Mouse (Mus musculus) naive thymus-derived CD4-positive, alpha-beta T cell, adult 2 months (primary cell): ENCODE measurements at regions not wholly inside any gene's neighbourhood (a gene's known extent, or its start where the extent isn't known, plus 50 kb on each side); places are given as distances from the start of the nearest gene placed in this dataset.

Experiments
- DNase-seq: peaks from one replicate; pipeline ENCODE4 v3.0.0-alpha.2; 2011; ENCODE audit warnings: low read depth

DNA sequence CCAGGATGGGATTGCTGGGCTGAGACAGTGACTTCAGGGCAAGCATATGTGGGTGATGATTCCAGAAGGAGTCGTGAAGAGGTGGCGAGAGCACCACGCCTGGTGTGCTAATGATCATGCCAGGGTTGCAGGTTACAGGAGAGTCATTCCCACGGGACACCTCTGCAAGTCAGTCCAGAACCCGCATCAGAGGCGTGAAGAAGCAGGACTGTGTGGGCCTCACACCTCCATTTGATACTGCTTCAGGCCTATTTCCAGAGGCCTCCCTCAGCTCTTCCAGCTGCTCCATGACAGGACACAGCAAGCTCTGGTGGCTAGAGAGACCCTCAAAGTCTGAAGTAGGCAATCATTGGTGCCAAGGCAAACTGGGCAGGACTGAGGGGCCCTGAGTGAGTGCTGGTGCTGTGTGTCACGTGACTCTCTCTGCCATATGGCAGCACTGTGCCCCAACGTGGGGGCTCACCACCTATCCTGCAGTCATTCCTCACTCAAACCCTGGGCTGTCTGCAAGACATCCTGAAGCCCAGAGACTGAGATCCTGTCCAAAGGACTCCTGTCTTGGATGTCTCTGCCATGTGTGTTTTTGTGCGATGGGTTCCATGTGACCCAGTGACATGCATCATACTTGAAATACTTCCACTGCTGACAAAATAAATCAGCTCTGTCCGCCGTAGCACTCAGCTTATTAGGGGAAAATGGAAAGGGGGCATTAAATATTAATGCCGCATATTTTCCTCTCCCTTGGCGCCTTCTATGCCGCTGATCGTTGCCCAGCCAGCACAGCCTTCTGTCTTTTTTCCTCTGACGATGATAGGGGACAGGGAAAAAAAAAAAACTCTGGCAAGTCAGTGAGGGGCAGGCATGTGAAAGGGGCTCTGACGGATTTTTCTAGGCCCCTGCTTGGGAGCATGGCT, 247.6 kb upstream of the Habp2 start:
- no peak for DNase-seq

DNA sequence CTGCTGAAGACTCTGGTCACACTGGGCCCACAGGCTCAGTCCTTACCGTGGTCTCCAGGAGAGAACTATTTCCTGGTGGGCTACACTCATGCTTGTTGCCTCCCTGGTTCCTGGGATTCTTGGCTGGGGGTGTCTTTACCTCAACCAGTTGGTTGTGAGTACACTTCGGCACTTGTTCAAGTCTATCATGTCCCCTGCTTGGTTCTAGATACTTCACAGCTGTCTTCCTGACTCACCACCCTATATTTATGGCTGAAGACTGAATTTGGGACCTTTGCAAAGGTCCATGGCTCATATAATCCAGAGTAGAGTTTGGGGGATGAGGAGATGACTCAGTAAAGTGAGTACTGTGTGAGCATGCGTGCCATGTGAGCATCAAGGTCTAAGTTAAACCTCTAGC, 245.0 kb upstream of the Habp2 start:
- no peak for DNase-seq

DNA sequence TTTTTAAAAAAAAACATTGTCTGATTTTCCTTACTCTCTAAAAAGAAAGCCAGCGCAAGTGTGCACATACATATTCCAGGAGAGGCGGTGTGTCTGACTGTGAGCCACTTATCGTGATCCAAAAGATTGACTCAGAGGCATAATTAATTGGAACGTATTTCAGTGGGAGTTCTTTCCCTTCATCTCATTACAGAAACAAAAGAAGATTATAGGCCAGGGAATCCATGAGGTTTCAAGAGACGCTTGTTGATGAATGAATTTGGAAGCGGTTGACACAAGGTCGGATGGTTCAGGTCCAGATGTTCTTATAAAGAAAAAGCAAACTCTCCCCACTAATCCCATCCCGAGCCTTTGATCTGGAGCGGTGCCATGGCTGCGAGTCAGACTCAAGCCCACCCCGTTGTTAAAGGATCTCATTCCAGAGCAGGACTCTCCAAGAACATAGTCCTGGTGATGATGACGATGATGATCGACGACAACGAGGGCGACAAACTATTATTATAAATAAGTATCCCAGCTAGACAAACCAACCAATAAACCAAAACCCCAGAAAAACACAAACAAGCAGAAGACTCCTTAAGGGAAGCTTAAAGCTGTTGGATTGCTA, 240.1 kb upstream of the Habp2 start:
- DNase-seq = no peak

GRCm38 (mm10) chr19:56054186-56054585, 232.8 kb upstream of the Habp2 start:
- no peak for DNase-seq

DNA sequence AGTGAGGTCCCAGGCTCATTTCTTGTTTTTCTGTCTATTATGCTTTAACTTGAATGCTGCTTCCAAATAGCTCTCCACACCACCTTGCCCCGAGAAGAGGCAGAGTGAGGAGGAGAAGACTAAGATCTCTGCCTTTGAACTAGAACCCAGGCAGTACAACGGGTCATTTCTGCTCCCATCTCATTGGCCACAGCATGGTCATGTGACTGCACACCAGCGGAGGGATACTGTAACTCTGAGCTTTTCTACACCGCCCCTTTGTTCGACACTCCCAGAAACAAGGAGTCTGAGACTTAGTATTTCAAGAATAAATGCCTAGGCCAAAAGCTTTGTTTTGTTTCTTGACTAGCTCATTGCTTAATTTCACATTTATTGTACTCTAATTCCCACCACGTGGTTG, 230.5 kb upstream of the Habp2 start:
- DNase-seq = no peak

DNA sequence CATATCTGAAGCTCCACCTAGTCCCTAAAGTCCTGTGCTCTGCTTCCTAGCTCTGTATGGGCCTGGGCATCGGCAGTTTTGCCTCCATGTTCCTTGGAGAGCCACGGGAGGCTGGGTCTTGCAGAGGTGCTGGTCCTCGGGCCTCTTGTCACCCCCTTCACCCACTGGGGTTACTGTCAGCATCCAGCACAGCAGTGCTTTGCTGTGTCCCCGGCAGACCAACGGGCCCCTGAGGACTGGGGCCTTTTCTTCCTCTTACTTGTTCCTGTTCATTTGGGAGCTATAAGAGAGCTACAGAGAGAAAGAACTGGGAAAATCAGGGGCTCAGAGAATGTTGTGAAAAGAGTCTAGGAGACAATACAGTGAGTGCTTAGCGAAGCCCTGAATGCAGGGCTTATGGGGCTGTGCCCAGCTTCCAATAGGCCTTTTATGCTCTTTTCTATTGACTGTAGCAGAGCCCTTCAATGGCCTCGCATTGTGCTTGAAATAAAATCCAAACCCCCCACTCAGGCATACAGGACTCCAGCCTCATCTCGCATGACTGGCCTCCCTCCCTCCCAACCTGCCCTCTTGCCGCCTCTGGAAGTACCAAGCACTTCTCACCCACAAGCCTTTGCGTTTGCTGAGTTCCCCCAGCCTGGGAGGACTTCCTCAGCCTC, 224.9 kb upstream of the Habp2 start:
- DNase-seq = no peak

DNA sequence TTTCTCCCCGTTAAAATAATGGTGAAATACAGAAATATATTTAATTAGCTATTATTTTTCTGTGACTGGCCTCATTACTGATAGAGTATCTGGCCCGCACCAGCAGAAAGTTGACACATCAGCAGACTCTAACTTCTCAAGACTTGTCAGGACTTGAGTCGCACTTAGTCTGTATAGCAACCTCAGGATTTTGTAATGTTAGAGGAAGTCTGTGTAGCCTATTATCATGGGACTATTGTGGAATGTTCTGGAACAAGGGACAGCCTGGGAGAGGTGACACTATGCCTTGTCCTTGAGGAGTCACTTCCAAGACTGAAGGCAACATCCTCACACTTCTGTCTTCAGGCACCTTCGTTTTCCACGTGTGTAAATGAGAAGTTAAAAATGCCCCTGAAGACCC, 223.8 kb upstream of the Habp2 start:
- no peak for DNase-seq

- DNase-seq = no peak
Observed at GRCm38 (mm10) chr19:56065730-56066129, 221.2 kb upstream of the Habp2 start.

DNA sequence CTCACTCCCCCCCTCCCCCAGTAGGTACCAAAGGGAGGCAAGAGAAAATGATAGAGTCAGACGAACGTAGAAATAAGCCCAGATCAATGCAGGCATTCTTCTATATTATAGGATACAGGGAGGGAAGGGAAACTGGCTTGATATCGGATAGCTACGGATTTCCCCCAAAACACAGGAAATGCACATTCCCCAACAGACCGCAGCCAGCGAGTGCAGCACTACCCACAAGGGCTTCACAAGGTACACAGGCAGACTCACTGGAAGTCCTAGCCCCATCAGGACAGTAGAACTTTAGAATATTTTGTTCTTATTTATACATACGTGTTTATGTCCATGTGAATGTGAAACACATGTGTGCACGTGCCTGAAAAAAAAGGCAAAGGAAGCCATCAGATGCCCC, 218.8 kb upstream of the Habp2 start:
- DNase-seq = peak; percentile 33

GRCm38 (mm10) chr19:56068854-56069253, 218.1 kb upstream of the Habp2 start:
- peak; percentile 56 for DNase-seq

DNA sequence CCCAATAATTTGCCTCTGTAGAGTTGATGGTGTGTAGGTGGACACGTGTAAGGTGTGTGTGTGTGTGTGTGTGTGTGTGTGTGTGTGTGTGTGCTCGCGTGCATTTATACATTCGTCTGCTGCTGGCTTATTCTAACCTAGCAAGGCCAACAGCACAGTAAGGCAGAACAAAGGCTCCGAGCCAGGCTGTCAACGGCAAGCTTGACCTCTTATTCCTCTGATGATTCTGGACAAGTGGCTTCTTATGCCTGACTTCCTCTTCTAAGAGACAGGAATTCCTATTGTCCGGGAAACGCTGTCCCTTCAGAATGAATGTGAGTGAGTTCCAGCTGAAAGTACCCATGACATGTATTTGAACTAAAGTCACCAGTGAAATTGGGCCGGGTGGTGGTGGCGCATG, 217.7 kb upstream of the Habp2 start:
- no peak for DNase-seq

- no peak for DNase-seq
Observed at GRCm38 (mm10) chr19:56071340-56071739, 215.6 kb upstream of the Habp2 start.

- DNase-seq = no peak
Observed at GRCm38 (mm10) chr19:56076128-56076527, 210.8 kb upstream of the Habp2 start.

GRCm38 (mm10) chr19:56077491-56077890, 209.4 kb upstream of the Habp2 start:
- DNase-seq = no peak

DNA sequence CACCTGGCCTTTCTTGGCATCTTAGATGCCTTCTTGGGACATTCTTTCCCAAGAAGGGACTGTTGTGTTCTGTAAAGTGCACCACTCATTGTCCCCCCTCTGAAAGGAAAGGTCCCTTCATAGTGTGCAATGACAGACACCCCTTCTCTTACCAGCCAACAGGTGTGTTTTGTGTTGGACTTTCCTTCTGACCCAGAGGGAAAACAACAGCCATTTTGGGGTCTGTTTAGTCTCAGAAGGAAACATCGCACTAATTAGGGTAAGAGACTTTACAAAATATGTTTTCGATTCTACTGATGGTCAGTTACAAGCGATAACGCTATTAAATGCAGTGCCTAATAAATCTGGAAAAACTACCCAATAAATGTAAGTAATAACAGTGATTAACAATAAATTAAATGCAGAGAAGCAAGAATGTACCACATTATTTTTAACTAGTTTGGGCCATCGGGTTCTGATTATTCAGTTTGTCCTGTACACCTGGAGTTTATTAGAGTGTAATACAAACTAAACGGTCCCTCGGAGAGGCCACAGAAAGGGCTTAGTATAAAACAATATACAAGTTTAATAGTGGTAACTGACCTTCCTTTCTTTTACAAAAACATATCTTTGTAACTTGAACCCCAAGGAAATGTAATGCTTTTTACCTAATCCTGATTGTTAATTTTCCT, 200.4 kb upstream of the Habp2 start:
- no peak for DNase-seq

- no peak for DNase-seq
Observed at GRCm38 (mm10) chr19:56087127-56087526, 199.8 kb upstream of the Habp2 start.

- DNase-seq = no peak
Observed at GRCm38 (mm10) chr19:56089795-56090375, 197.1 kb upstream of the Habp2 start.

DNA sequence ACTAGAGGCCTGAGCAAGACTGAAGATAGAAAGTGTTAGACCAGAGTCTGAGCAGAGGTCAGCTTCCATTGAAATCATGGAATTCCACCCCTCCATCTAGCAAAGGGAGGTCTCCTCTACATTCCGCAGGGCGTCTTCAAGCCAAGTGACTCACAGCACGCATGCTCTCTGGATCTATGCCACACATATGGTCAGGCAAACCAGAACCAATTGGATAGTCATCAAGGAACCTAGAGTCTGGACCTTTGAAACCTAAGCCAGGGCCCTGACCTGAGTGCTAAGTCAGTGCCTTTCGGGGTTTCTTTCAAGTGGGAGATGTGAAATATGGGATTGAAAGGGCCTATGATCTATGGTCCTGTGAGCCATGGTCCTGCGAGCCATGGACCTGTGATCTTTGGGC, 195.4 kb upstream of the Habp2 start:
- DNase-seq = no peak

DNA sequence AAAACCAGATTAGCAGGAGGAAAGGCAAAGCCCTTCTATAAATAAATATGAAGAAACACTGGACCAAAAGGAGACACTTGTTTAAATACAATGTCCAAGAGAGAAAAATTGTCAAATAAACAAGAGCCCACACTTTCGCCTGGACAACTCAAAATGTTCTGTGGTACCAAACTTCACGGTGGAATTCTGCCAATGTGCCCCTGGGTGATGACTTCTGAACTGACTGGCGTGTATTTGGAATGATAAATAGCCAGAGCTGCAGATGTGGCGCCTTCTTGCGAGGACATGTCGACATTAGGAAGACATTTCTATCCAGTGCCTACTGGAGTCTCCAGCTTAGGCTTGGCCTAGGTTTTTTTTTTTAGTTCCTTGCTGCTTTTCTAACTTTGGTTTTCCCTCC, 191.1 kb upstream of the Habp2 start:
- no peak for DNase-seq

- no peak for DNase-seq
Observed at GRCm38 (mm10) chr19:56099725-56100124, 187.2 kb upstream of the Habp2 start.

DNA sequence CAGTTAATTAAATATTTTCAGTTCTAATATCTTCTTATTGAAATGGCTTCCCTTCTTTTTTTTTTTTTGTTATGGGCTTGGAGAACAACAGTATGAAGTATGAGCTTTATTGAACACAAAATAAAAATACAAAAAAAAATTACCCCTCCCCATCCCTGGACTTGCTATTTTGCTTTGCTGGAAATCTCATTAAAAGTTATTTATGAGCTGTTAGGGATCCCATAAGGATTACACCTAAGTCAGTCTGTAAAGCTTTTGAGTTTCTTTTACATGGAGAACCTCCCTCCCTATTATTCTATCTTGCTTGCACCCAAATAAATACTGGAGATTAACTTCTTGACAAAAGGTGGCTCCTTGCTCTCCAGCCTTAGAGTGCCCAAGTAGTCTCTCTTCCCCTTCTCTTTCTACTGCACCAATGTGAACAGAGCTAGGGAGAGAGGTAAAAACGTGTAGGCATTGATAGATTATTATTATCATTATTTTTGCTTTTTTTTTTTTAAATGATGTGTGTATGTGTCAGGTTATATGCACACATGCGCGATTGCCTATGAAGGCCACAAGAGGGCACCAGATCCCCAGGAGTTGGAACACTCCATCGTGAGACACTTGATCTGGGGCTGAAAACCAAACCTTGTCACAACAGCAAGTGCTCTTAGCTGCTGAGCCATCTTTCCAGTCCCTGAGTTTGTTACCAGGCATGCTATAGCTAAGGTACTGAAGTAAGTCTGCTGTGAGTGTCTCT, 186.6 kb upstream of the Habp2 start:
- no peak for DNase-seq
